Mouse (Mus musculus): Measurements from ENCODE around the gene Galnt10.
A peak's percentile ranks its signal among the peaks of the same experiment; 100 is the strongest.
"Not testable (repeated sequence)": the region's sequence is repeated elsewhere in the genome, so short reads cannot be mapped to it uniquely, and the experiment has no call there.

The Galnt10 gene

GRCm38 (mm10) chr11:57799456-57799855 lies 154.2 kb downstream of the Galnt10 start:
- no peak for DNase-seq

GRCm38 (mm10) chr11:57800266-57800951 lies 155.2 kb downstream of the Galnt10 start:
- DNase-seq = peak; percentile 42 to 63

GRCm38 (mm10) chr11:57800971-57801765 lies 155.9 kb downstream of the Galnt10 start, which contains the start of gene Sap30l:
TSS of gene Sap30l (plus strand) at chr11:57801637.
- peak; percentile 99 for DNase-seq

- DNase-seq = peak; percentile 37 to 74
Observed at GRCm38 (mm10) chr11:57801766-57802510, 156.7 kb downstream of the Galnt10 start.

- DNase-seq = peak; percentile 23 to 44
Observed at GRCm38 (mm10) chr11:57802511-57802870, 157.2 kb downstream of the Galnt10 start.

GRCm38 (mm10) chr11:57805047-57805446 lies 159.8 kb downstream of the Galnt10 start:
- no peak for DNase-seq

GRCm38 (mm10) chr11:57809017-57809731 lies 163.9 kb downstream of the Galnt10 start:
- no peak for DNase-seq

- DNase-seq = no peak
Observed at GRCm38 (mm10) chr11:57809732-57810098, 164.5 kb downstream of the Galnt10 start.

GRCm38 (mm10) chr11:57811006-57811405 lies 165.8 kb downstream of the Galnt10 start:
- DNase-seq = no peak

GRCm38 (mm10) chr11:57812212-57812611 lies 167.0 kb downstream of the Galnt10 start:
- DNase-seq = no peak

- no peak for DNase-seq
Observed at GRCm38 (mm10) chr11:57813641-57814040, 168.4 kb downstream of the Galnt10 start.

- no peak for DNase-seq
Observed at GRCm38 (mm10) chr11:57818189-57818588, 172.9 kb downstream of the Galnt10 start.

GRCm38 (mm10) chr11:57819999-57820581 lies 174.8 kb downstream of the Galnt10 start:
- DNase-seq = peak; percentile 58 to 93

GRCm38 (mm10) chr11:57823159-57823558 lies 177.9 kb downstream of the Galnt10 start:
- DNase-seq = not testable (repeated sequence)

GRCm38 (mm10) chr11:57823714-57824113 lies 178.5 kb downstream of the Galnt10 start:
- DNase-seq = no peak

GRCm38 (mm10) chr11:57825234-57825633 lies 180.0 kb downstream of the Galnt10 start:
- not testable (repeated sequence) for DNase-seq

- DNase-seq = no peak
Observed at GRCm38 (mm10) chr11:57827048-57827914, 182.0 kb downstream of the Galnt10 start.

GRCm38 (mm10) chr11:57827915-57828545 lies 182.8 kb downstream of the Galnt10 start:
- DNase-seq = peak in 1 of 2 experiments; percentile 46

- DNase-seq = no peak
Observed at GRCm38 (mm10) chr11:57828955-57829870, 184.0 kb downstream of the Galnt10 start.

Data from kidney, postnatal 36 days (tissue).